Mouse (Mus musculus): ENCODE results near the gene Mttp. TPM values are rescaled to one million over a fixed set of nuclear protein-coding genes. Genes with fewer than 3 reads are reported as not detected.

Gene Mttp
- total and polyA plus RNA-seq, 3 experiments = 2.5 to 4.4 TPM; not detected in 1

DNA sequence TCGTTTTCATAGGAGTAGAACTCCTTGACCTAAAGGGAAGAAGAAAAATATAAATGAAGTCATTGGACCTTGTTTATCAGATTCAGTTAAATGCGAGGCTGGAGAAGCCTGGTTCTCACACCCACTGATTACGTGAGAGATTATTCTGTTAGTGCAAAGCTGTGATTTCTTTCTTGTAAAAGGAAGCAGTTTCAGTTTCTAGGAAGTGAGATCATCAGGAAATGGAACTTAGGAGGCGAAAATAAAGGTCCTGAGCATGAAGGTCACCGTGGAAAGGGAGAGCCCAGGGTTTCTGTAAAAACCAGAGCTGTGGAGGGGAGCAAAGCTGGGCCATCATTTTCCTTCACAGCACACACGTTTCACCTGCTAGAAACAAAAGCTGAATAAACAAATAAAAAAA is 26.4 kb downstream of the Mttp start:
- Histone ChIP-seq H3K79me2 (ENCODE audit: control insufficient read depth, insufficient read depth, low read length, poor library complexity) (no peaks in the 10 kb centered on the region), H3K9me3 (replicated peaks; ENCODE audit: insufficient read depth, low read length) (no peaks in the 10 kb centered on the region), H3K4me3 (ENCODE audit: control insufficient read depth in 1 of 2, insufficient read depth in 1 of 2, low read depth in 2 of 2, low read length in 2 of 2) (no peak overlapping the region), H3K36me3 (ENCODE audit: control insufficient read depth in 1 of 2, insufficient read depth in 2 of 2, low read length in 2 of 2) (no peaks in the 10 kb centered on the region), H3K4me1 (ENCODE audit: control insufficient read depth in 1 of 2, insufficient read depth in 2 of 2, low read length in 2 of 2) (no peaks in the 10 kb centered on the region), H3K9ac (ENCODE audit: control insufficient read depth, low read depth, low read length, poor library complexity, severe bottlenecking) (no peak overlapping the region), H3K27me3 (ENCODE audit: control insufficient read depth in 1 of 2, insufficient read depth in 2 of 2, low read length in 2 of 2) (no peaks in the 10 kb centered on the region), H3K27ac (ENCODE audit: control insufficient read depth, low read depth, low read length) (no peak overlapping the region)
- DNase-seq (ENCODE audit: low read depth, low spot score) = no peak
- TF ChIP-seq TCF12 (IDR thresholded peaks at IDR 0.05; ENCODE audit: low read depth, low read length) = no peak
- no peak for TF ChIP-seq EP300 (IDR thresholded peaks at IDR 0.05; ENCODE audit: low read depth in 1 of 2, low read length in 2 of 2)
- no peak for TF ChIP-seq SMC3 (IDR thresholded peaks at IDR 0.05; ENCODE audit: low read depth, low read length)
- TF ChIP-seq RCOR1 (IDR thresholded peaks at IDR 0.05; ENCODE audit: low read depth, low read length) = no peak
- no peak for TF ChIP-seq KAT2A (conservative IDR thresholded peaks at IDR 0.05; ENCODE audit: low read depth, low read length)
- TF ChIP-seq POLR2A (IDR thresholded peaks at IDR 0.05; ENCODE audit: control insufficient read depth in 1 of 2, insufficient read depth in 1 of 2, low read depth in 1 of 2, low read length in 2 of 2, poor library complexity in 1 of 2) = no peak
- no peak for TF ChIP-seq ELF1 (IDR thresholded peaks at IDR 0.05; ENCODE audit: low read depth, low read length)
- no peak for TF ChIP-seq E2F4 (IDR thresholded peaks at IDR 0.05; ENCODE audit: borderline replicate concordance, low read depth, low read length)
- TF ChIP-seq SIN3A (IDR thresholded peaks at IDR 0.05; ENCODE audit: low read length) = no peak
- no peak for TF ChIP-seq RAD21 (IDR thresholded peaks at IDR 0.05; ENCODE audit: low read depth, low read length)
- TF ChIP-seq CHD1 (IDR thresholded peaks at IDR 0.05; ENCODE audit: low read depth, low read length) = no peak
- TF ChIP-seq TAL1 (IDR thresholded peaks at IDR 0.05; ENCODE audit: low read length) = no peak
- TF ChIP-seq MEF2A (IDR thresholded peaks at IDR 0.05; ENCODE audit: extremely low read depth, insufficient replicate concordance, low read depth, low read length, poor library complexity, severe bottlenecking) = no peak
- no peak for TF ChIP-seq POLR2AphosphoS2 (IDR thresholded peaks at IDR 0.05; ENCODE audit: low read length)
- no peak for TF ChIP-seq MXI1 (IDR thresholded peaks at IDR 0.05; ENCODE audit: low read depth, low read length)
- no peak for TF ChIP-seq ZNF384 (IDR thresholded peaks at IDR 0.05; ENCODE audit: low read depth, low read length)
- no peak for TF ChIP-seq MAFK (IDR thresholded peaks at IDR 0.05; ENCODE audit: borderline replicate concordance, low read depth, low read length)
- no peak for TF ChIP-seq ZKSCAN1 (IDR thresholded peaks at IDR 0.05; ENCODE audit: low read depth, low read length)
- TF ChIP-seq GABPA (IDR thresholded peaks at IDR 0.05; ENCODE audit: low read depth, low read length) = no peak
- TF ChIP-seq POLR2AphosphoS5 (IDR thresholded peaks at IDR 0.05; ENCODE audit: borderline replicate concordance, low read depth, low read length) = no peak

DNA sequence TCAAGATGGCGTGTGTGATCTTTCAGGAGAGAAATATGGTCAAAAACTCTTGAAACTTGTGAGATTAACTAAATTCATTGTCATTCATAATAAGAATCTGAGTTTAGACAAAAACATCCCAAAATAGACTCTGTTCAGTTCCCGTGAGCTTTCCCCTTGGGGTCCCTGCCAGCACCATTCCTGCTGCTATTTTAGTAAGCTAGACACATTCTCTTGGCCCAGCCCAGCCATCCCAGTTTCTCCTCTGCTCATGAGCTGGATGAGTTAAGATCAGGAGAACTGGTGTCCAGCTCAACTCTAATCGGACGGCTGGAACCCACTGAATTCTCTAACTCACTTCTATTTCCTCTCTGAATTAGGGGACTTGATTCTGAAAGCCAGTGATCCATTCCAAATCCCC is 27.9 kb downstream of the Mttp start:
- Histone ChIP-seq H3K9me3 (replicated peaks; ENCODE audit: insufficient read depth, low read length) (no peaks in the 10 kb centered on the region), H3K4me3 (ENCODE audit: control insufficient read depth in 1 of 2, insufficient read depth in 1 of 2, low read depth in 2 of 2, low read length in 2 of 2) (no peak overlapping the region), H3K27ac (ENCODE audit: control insufficient read depth, low read depth, low read length) (no peak overlapping the region), H3K36me3 (ENCODE audit: control insufficient read depth in 1 of 2, insufficient read depth in 2 of 2, low read length in 2 of 2) (no peaks in the 10 kb centered on the region), H3K4me1 (ENCODE audit: control insufficient read depth in 1 of 2, insufficient read depth in 2 of 2, low read length in 2 of 2) (no peaks in the 10 kb centered on the region), H3K79me2 (ENCODE audit: control insufficient read depth, insufficient read depth, low read length, poor library complexity) (no peaks in the 10 kb centered on the region; the same call in 1 of the 2 replicates), H3K27me3 (ENCODE audit: control insufficient read depth in 1 of 2, insufficient read depth in 2 of 2, low read length in 2 of 2) (no peaks in the 10 kb centered on the region), H3K9ac (ENCODE audit: control insufficient read depth, low read depth, low read length, poor library complexity, severe bottlenecking) (no peak overlapping the region)
- no peak for TF ChIP-seq POLR2AphosphoS5 (IDR thresholded peaks at IDR 0.05; ENCODE audit: borderline replicate concordance, low read depth, low read length)
- TF ChIP-seq TBP (IDR thresholded peaks at IDR 0.05; ENCODE audit: low read depth, low read length) = no peak
- TF ChIP-seq KAT2A (conservative IDR thresholded peaks at IDR 0.05; ENCODE audit: low read depth, low read length) = no peak
- no peak for TF ChIP-seq USF1 (IDR thresholded peaks at IDR 0.05; ENCODE audit: low read depth, low read length)
- no peak for DNase-seq (ENCODE audit: low read depth, low spot score)

All from MEL (cell line).